Mouse (Mus musculus) bone marrow macrophage, adult 2 months (primary cell): ENCODE measurements at regions not wholly inside any gene's neighbourhood (a gene's known extent, or its start where the extent isn't known, plus 50 kb on each side); places are given as distances from the start of the nearest gene placed in this dataset.

ENCODE experiments used
- H3K27ac ChIP-seq: 2 replicates; pipeline ENCODE4 v1.5.1; 2012; ENCODE audit warnings: low read depth, low read length; ENCODE audit not compliant: insufficient read depth
- H3K4me1 ChIP-seq: 2 replicates; pipeline ENCODE4 v1.6.1; 2012; ENCODE audit warnings: low read length; ENCODE audit not compliant: control insufficient read depth, insufficient read depth
- H3K4me3 ChIP-seq: 2 replicates; pipeline ENCODE4 v1.5.1; 2012; ENCODE audit warnings: mild to moderate bottlenecking, low read length, moderate library complexity; ENCODE audit not compliant: insufficient read depth
- CTCF ChIP-seq: IDR thresholded peaks from 2 replicates; pipeline ENCODE4 v1.5.1; 2012; ENCODE audit warnings: low read depth, mild to moderate bottlenecking, low read length, moderate library complexity
- POLR2A ChIP-seq: IDR thresholded peaks from 2 replicates; pipeline ENCODE4 v1.6.1; 2012; ENCODE audit warnings: mild to moderate bottlenecking, low read depth, low read length, borderline replicate concordance

GRCm38 (mm10) chr1:35726596-35726995, 341.6 kb upstream of the Hs6st1 start:
- no peak overlapping the region for H3K4me3 ChIP-seq
- peak; percentile 53; the same call in 1 of the 2 replicates for TF ChIP-seq CTCF
- TF ChIP-seq POLR2A, result no peak
- no peak overlapping the region for H3K27ac ChIP-seq
- no peaks in the 10 kb centered on the region for H3K4me1 ChIP-seq

GRCm38 (mm10) chr1:35727310-35727990, 340.8 kb upstream of the Hs6st1 start:
- TF ChIP-seq POLR2A (no peak), CTCF (no peak)
- Histone ChIP-seq H3K4me3 (no peak overlapping the region), H3K27ac (no peak overlapping the region), H3K4me1 (no peaks in the 10 kb centered on the region)

GRCm38 (mm10) chr1:35729785-35730295, 338.4 kb upstream of the Hs6st1 start:
- Histone ChIP-seq H3K4me3 (no peak overlapping the region), H3K27ac (no peak overlapping the region), H3K4me1 (no peaks in the 10 kb centered on the region)
- TF ChIP-seq CTCF (no peak), POLR2A (no peak)

GRCm38 (mm10) chr1:35730309-35730708, 337.9 kb upstream of the Hs6st1 start:
- no peak overlapping the region for H3K27ac ChIP-seq
- no peak overlapping the region for H3K4me3 ChIP-seq
- TF ChIP-seq CTCF (no peak), POLR2A (no peak)
- no peaks in the 10 kb centered on the region for H3K4me1 ChIP-seq

- Histone ChIP-seq H3K4me1 (no peaks in the 10 kb centered on the region), H3K27ac (no peak overlapping the region), H3K4me3 (no peak overlapping the region)
- TF ChIP-seq CTCF (no peak), POLR2A (no peak)
Observed at GRCm38 (mm10) chr1:35736247-35736646, 332.0 kb upstream of the Hs6st1 start.

- TF ChIP-seq POLR2A (no peak), CTCF (no peak)
- no peaks in the 10 kb centered on the region for H3K4me1 ChIP-seq
- no peak overlapping the region for H3K27ac ChIP-seq
- H3K4me3 ChIP-seq, result no peak overlapping the region
Observed at GRCm38 (mm10) chr1:35749603-35750002, 318.6 kb upstream of the Hs6st1 start.

- no peaks in the 10 kb centered on the region for H3K4me1 ChIP-seq
- no peak for TF ChIP-seq CTCF
- TF ChIP-seq POLR2A, result no peak
- H3K27ac ChIP-seq, result no peak overlapping the region
- H3K4me3 ChIP-seq, result no peak overlapping the region
Observed at GRCm38 (mm10) chr1:35750092-35750521, 318.1 kb upstream of the Hs6st1 start.

- Histone ChIP-seq H3K27ac (no peak overlapping the region), H3K4me3 (no peak overlapping the region), H3K4me1 (no peaks in the 10 kb centered on the region)
- TF ChIP-seq POLR2A (no peak), CTCF (no peak)
Observed at GRCm38 (mm10) chr1:35752636-35753035, 315.6 kb upstream of the Hs6st1 start.

GRCm38 (mm10) chr1:35754170-35754569, 314.0 kb upstream of the Hs6st1 start:
- TF ChIP-seq CTCF (no peak), POLR2A (no peak)

GRCm38 (mm10) chr1:35759010-35759409, 309.2 kb upstream of the Hs6st1 start:
- no peak overlapping the region for H3K4me3 ChIP-seq
- H3K4me1 ChIP-seq, result peaks cover 12% of the 10 kb centered on the region
- TF ChIP-seq POLR2A, result no peak
- TF ChIP-seq CTCF, result no peak
- H3K27ac ChIP-seq, result no peak overlapping the region

More at GRCm38 (mm10) chr1:35754170-35754569, 314.0 kb upstream of the Hs6st1 start:
- Histone ChIP-seq H3K27ac (no peak overlapping the region), H3K4me3 (no peak overlapping the region), H3K4me1 (peaks cover under 1% of the 10 kb centered on the region; the same call in 1 of the 2 replicates)
